Mouse (Mus musculus): ENCODE measurements at regions not wholly inside any gene's neighbourhood (a gene's known extent, or its start where the extent isn't known, plus 50 kb on each side); places are given as distances from the start of the nearest gene placed in this dataset.
A peak's percentile ranks its signal among the peaks of the same experiment; 100 is the strongest.

DNA sequence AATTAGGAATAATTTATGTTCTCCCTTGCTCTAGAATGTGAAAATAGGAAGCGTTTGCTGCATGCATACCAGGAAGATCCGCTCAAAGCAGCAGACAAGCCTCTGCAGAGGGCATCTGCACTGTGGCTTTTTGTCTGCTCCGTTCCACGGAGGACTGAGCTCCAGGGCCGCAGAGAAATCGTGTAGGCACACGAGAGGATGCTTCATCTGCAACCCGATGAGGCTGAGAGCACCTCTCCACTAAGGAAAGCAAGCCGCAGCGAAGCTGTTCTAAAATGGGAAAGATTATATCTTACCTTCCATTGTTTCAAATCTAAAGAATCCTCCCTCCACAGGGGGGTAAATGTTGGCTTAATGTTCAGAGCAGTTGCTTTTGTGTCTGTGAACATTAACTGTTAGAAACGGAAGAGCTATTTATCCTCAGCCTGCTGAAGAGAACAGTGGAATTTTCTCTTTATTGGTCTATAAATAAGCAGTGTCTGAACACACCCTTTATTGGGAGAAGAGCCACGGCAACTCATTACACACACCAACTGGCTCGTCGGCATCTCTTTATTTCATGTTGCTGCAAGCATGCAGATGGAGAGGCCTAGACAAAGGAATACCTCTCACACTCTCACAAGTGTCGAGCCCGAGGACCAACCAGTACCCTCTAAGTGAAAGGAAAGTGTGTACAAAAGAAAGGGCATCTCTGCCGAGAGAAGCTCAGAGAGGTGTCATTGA, 414.6 kb upstream of the Hnrnpa3 start:
- DNase-seq: no peak

DNA sequence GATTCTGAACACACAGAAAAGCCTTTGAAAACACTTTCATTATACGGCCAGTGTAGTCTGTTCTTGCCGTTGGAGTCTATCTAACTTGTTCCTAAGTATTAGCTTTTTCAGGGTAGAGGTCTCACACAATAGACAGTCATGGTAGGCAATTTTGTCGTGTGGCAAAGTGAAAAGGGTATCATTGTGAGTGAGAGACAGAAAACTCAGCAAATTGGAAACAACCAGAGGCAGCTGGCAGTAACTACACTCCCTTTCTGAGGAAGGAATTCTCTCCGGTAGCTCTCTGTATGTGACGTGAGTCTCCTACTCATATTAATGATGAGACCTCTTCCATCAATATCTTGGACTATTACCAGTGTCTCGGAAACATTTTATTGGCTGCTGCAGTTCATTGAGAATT, 413.8 kb upstream of the Hnrnpa3 start:
- DNase-seq: no peak

DNA sequence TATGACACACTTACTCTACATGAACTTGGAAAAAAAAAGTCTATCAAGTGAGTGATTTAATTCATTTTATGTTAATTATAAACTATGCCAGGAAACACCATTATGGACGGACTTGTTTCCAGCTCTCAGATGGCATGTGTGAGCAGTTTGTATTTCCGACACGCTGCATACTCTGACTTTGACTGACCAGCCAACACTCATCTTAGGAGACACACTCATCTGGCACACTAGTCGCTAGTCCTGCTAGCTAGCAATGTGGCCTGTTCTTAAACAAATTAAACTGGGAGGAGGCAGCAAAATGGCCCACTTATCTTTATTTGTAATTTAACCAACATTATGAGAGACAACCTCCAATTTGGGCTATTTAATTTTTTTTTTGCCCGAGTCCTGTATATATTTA, 413.4 kb upstream of the Hnrnpa3 start:
- no peak for DNase-seq

DNA sequence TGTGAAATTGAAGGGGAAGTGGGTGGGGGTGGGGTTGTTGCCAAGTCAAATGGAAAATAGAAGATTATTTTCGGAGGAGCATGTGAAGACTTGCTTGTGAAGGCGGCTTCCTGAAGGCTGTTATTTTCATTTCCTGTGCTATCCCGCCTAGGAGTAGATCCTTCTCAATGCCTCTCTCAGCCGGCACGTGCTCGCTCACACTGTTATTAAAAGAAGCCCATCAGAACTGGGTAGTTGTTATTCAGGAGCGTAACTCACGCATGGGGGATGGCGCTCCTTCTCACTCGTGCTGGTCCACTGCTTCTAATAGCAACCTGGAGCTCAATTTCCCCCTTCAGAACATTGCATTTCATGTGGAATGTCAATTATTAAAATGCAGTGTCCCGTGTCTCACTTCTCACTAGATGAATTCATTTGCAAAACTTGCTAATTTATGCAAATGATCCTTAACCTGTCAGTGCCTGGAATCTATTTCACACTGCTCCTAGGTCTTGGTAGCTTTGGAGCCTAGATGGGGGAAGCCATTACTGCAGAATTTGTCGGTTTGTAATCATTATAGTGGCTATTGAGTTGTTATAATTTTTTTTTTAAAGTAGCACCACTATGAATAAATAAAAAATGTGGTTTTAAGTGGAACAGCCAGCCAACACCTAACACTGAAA, 412.8 kb upstream of the Hnrnpa3 start:
- DNase-seq: peak; percentile 95

DNA sequence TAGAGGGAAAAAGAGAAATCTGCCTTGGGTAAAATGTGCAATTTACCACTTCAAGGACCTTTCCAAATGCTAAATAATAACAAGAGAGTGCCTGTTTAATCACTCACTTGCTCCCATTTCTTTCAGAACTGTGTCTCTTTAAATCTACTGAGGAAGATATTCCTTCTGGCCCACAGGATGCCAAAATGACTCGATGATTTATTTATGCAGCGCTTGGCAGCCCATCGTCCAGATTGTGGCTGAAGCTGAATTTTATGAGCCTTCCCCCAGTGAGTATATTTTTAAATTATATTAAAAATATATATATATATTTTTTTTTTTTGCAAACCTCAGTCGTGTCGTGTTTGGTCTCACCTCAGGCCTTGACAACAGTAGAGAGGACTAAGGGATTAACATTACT, 410.8 kb upstream of the Hnrnpa3 start:
- DNase-seq: no peak

DNA sequence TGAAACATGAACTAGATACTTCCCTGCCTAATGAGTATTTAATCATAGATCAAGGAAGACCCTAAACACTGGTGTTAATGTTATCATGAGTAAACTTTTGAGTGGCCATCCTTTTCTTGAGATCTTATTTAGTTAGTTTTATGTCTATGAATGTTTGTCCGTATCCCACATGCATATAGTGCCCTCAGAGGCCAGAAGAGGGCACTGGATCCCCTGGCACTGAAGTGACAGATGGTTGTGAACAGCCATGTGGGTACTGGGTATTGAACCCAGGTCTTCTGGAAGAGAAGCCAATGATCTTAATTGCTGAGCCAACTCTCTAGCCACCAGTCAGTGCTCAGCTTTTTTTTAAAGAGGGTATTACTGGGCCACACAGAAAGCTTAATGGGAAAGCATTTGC, 408.6 kb upstream of the Hnrnpa3 start:
- no peak for DNase-seq

DNA sequence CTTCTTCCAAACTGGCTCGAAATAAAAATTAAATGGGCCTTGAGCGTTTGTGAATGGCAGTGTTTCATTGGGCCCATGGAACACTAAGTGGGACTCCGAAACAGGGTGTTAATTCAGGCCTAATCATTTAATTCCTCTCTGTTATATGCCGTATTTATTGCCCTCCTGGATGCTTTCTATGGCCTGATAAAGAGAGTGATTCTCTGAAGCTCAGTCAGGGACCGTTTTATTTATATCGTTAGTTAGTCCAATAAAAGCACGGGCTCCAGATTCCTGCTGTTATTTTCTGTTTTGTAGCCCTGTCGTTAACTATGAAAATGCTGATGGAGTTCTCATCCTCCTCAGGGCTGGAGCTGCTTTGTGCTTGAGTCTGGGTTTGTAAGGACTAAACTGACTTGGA, 406.2 kb upstream of the Hnrnpa3 start:
- no peak for DNase-seq

DNA sequence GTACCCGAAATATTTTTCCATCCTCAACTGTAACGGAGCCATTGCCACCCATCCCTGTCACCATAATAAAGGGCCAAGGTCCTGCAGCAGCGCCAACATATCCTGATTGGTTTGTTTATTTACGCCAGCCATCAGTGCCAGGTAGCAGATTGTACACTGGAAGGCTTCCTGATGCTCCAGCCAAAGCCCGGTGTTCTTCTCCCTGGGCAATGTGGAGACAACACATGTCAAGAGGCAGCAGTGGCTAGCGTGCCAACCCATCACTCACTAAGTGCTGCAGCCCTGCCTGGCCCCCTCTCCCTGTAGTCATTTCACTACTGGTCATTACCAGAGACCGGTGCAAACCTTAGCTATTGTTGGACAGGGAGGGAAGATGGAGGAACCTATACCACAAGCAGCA, 393.8 kb upstream of the Hnrnpa3 start:
- no peak for DNase-seq

DNA sequence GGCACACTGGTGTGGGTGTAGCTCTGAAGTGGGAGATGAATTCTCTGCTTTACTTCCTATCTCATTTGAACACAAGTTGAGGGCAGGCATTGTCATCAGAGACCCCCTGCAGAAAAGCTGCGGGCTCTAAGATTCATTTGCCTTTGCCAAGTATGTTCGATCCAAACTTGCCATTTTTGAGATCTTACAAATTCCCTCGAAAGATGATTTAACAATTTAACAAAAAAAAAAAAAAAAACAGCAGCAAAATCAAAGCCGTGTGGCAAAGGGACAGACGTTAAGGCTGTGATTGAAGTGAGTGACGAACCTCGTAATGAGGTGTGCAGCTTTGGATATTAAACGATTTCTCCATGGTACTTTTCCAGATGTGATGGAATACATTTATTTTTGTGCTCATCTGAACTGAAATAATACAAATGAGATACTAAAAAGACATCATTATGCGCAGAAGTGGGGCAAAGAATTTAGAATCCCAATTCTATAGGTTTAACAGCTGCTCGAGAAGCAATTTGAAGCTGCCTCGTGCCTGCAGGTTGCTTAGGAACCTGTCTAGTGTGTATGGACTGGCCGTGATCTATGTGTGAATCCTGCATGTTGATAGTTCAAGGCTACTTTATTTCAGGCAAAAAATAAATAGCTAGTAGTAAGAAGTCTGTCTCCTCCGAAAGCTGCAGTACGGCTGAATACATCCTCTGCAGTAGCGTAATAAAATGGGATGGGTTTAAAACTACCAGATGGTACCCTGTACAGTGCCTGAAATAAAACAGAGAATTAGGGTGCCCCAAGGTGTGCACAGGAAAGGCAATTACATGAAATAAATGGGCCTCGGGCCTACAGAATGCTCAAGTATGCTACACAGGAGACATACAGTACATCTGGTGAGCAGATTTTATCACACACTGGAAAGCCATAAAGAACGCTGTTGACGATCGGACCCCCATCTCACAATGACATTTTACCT, 393.0 kb upstream of the Hnrnpa3 start:
- DNase-seq: peak; percentile 77

DNA sequence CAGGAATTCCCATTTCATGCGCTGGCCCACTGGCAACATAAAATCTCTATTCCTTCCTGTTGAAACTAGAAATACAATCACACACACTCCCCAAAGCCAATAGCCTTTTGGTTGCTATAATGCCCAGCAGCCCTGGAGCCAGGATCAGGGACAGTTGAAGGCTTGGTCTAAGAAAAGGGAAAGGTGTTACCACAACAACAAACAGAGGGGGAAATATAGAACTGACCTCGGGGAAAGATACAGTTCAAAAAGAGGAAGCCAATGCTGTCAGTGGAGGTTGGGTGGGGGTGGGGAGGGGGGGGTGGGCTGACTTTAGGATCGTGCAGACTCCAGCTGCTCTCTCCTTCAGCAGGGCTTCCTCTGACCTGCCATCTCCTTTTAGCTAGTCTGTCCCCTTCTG, 391.1 kb upstream of the Hnrnpa3 start:
- peak; percentile 42 for DNase-seq

DNA sequence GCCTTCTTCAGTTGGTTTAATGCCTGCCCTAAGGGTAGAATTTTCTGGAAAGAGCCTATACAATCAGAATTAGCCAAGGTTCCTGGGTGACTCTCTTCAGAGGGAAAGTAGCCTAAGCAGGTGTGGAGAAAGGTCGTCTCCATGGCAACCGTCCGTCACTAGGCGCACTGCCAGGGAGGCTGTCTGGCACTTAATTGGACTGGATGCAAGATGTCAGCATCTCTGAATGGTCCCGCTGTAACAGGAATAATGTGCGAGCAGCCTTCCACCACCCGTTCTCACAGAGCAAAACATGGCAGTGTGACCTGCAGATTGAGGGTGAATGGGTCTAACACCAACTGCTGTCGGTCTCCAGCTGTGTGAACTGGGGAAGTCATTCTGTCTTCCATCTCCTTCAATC, 389.6 kb upstream of the Hnrnpa3 start:
- DNase-seq: peak; percentile 78

DNA sequence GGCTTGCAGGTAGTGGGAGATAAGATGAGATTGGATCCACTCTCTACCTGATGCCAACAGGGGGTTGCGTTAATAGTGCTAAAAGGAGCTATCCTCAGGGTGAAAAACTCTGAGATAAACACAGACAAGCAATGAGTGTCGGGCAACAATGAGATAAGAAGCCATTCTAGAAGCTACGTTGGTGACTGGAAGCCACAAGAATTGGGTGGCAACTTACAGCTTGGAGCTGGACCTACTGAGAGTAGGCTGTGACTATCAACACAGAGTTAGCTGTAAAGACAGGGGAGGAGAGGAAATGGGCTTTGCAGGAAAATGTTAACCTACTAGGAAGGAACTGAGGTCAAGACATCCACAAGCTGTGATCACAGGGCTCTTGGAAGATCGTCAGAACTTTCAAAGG, 388.9 kb upstream of the Hnrnpa3 start:
- peak; percentile 78 for DNase-seq

DNA sequence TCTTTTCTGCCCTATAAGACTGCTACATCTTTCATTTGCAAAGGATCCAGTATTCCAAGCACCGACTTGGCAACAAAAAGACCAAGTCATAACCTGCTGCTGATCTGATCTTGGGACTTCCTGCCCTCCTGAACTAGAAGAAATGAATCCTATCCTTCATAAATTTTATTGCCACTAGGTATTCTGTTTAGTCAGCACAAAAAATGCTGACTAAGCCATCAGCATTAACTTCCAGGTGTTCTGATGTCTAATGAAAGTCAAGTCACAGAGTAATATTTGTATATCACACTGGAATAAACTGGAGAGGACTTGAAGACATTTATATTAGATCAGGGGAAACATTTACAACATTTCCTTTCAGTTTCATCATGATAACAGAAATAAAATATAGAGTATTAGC, 371.2 kb upstream of the Hnrnpa3 start:
- peak; percentile 16 for DNase-seq

DNA sequence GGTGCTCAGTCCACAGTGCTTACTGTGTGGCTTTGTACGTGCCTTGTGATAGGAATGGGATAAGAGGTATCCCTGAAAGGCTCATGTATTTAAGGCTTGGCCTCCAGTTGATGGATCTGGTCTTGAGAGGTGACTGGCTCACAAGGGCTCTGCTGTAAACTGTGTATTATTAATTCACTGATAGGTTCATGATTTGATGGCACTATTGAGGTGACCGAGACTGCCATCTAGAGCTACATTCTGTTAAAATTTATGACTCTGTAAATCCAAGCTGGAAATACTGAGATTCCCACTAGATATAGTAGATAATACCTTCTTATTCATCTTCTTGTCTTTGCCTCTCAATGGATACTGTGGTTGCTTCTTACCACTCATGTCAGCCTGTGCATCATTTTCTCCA, 367.4 kb upstream of the Hnrnpa3 start:
- peak; percentile 61 for DNase-seq

DNA sequence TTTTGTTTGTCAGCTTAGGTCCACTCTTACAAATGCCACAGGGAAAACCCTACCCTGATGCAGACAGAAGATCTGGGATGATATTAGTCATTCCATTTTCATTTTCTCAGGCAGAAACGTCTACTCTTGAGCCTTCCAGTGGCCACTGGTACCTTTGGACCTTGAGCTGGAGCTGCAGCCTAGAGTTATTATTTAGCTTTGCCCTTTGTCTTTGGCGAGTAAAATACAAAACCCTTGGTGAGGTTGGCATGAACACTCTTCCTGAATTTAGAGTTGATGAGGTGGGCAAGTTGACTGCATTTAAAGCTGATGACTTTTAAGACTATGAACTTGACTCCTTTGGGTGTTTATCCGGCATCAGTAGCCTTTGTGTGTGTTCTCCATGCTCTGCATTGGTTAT, 352.2 kb upstream of the Hnrnpa3 start:
- peak; percentile 24 for DNase-seq

DNA sequence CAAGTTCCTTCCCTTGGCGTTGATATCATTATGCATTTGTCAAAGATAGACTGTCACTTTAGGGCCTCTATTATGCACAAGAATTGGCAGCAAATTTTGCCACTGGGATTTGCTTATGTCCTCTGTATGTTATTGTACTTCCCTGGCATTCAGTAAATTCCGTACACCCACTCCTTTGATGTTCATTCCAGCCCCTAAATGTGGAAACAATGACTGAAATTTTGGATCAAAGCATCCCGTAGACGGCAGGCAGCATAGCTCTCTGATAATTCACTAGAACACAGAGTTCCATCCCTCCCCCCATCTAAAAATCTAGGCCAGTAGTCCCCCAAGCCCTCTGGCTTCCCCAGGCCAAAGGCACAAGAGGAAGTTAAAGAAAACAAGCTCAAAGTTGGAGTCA, 347.9 kb upstream of the Hnrnpa3 start:
- peak; percentile 95 for DNase-seq

DNA sequence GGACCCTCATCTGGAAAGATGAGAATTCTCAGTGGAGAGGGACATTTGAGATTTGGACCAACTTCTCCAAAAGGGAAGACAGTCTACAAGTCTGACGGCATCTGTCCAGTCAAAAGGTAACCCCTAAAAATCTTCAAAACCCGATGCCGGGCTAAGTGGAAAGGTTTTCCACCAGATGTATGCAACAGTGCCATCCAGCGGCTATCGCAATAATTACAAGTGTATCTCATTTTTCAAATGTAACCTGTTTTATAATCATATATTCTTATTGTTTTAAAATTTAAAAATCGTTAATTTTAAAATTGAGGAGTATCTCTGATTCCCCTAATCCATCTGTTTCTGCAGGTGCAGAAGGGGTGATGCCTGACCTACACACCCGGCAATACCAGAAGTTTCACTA, 346.8 kb upstream of the Hnrnpa3 start:
- DNase-seq: peak; percentile 79

DNA sequence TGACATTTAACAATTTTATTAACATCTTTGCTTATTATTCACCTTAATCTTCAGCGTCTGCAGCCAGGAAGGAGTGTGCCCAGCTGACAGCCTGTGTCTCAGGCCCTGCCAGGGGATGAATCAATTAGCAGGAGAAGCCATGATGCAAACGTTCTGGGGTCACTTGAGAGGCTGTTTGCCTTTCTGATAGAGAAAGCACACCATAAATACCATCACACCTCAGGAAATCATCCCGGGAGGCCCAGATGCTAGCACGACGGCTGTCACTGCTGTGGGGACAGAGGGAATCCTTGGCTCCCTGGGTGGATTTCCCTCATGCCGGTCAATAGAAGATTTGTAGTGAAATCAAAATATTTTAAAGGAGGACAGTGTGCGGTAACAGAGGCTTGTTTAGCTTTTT, 343.7 kb upstream of the Hnrnpa3 start:
- DNase-seq: peak; percentile 79

DNA sequence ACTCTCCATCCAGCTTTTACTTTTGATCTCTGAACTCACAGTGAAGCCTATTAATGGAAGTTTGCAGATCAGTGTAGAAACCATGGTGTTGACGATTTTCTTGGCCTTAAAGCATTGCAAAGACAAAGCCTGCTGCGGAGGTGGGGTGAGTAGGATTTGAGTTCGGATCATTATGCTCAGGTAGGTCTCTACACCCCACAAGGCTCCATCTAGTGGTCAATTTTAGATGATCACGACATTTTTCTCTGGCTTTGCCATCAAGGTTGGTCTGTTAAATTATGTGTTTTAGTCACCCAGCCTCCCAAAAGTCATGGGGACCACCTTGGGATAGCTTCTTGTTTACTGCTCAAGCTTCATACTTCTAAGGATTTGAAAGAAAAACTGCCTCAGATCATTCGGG, 340.9 kb upstream of the Hnrnpa3 start:
- DNase-seq: peak; percentile 55

DNA sequence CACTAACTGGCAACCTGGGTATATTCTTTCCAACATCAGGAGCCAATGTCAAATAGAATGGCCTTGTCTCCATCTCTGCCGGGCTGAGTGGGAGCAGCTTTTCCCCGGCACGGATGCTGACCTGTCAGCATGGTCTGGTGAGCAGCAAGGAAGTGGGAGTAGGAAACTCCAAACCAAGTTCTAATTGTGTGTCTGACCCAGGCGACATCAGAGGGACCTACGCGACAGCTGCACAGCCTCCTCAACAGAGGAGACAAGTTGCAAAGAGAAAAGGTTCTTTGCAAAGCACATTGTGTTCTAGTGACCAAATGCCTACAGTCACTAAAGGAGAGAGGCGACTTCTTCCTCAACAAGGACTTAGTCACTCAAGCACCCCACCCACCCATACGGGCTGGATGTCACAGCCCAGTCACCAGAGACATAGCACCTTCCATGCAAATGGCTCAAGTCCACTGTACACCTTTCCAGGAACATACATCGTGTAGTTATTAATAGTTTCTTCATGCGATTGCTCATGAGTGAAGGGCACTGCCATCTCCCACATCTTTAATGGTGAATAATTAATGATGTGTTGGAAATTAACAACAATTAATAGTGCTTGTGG, 334.8 kb upstream of the Hnrnpa3 start:
- peak; percentile 92 for DNase-seq

DNA sequence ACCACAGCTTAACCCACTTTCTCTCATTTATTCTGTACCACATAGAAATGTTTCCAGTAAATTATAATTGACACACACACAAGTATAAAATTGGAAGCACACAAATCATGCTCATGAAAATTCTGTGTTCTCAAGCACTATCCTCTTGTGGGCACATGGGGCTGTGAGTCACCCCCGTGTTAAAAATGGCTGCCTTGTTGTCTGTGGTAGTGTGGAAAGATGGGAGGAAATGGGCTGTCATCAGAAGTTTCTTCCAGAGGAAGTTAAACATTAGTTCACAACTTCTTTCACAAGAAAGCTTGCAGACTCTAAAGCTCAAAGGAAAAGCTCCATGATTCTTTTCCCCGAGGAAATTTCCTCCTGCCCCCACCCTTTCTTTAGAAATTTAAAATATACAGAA, 329.5 kb upstream of the Hnrnpa3 start:
- DNase-seq: peak; percentile 84

DNA sequence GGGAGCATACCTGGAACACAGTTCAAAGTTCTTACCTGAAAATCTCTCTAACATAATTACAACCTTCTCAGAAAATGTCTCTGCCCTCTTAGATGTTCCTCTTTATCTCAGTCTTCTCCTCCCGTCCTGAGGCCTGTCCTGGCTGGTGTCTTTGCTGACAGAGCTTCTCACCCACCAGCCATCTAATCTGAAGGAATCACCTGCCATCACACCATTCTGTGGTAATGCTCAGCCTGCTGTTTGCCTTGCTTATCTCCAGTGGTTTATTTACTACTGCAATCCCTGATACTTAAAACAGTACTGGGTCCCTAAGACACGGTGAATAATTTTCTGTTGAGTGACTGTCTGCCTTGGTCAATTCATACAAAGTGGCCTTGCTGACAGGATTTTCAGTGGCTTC, 317.8 kb upstream of the Hnrnpa3 start:
- DNase-seq: no peak

DNA sequence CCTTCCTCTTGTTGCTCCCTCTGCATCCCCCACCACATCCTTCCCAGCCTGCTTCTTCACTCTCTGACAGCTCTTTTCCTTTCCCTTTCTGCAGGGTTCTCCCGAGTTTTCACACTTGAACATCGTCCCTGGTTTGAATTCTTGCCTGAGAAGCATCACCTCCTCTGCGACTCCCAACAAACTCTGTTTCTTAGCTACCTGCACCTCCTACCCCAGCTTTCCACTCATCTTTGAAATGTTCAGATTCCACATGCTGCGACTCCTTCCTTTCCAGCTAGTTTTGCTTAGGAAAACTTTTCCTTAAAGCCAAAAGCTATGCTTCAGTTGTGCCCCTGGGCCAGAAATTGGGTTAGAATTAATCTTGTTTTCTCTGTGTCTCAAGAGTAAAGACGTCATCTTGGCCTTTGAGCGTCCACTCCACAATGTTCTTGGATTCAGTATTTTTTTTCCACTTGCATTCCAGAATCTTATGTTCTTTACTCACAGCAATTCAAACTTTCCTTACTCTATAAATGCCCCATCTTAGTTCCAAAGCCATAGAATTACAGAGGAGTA, 317.3 kb upstream of the Hnrnpa3 start:
- peak; percentile 94 for DNase-seq
